Mouse (Mus musculus) liver, adult 2 months (tissue): ENCODE measurements at regions not wholly inside any gene's neighbourhood (a gene's known extent, or its start where the extent isn't known, plus 50 kb on each side); places are given as distances from the start of the nearest gene placed in this dataset.

ENCODE experiments used
- CTCF ChIP-seq: fragments of 200-500 bp; IDR thresholded peaks from 2 replicates; pipeline ENCODE4 v1.5.1; 2011; ENCODE audit warnings: low read depth, low read length, control low read depth
- POLR2A ChIP-seq: fragments of 200-500 bp; IDR thresholded peaks from 2 replicates; pipeline ENCODE4 v1.6.1; 2011; ENCODE audit warnings: low read length, control low read depth; ENCODE audit not compliant: insufficient read depth; ENCODE audit errors: extremely low read depth

GRCm38 (mm10) chr9:27729558-27729889 is 61.1 kb upstream of the Opcml start:
- TF ChIP-seq POLR2A (no peak), CTCF (no peak)
